Mouse (Mus musculus) spleen, adult 2 months (tissue): ENCODE results near the gene Armc6.

Experiments used
- CTCF ChIP-seq: fragments of 200-500 bp; IDR thresholded peaks from 2 replicates; pipeline ENCODE4 v1.5.1; 2011; ENCODE audit warnings: mild to moderate bottlenecking, inconsistent platforms; ENCODE audit not compliant: insufficient read depth, insufficient read length, insufficient replicate concordance; ENCODE audit errors: extremely low read depth
- POLR2A ChIP-seq: fragments of 200-500 bp; IDR thresholded peaks from 2 replicates; pipeline ENCODE4 v1.6.1; 2011; ENCODE audit warnings: low read depth, low read length, inconsistent platforms

DNA sequence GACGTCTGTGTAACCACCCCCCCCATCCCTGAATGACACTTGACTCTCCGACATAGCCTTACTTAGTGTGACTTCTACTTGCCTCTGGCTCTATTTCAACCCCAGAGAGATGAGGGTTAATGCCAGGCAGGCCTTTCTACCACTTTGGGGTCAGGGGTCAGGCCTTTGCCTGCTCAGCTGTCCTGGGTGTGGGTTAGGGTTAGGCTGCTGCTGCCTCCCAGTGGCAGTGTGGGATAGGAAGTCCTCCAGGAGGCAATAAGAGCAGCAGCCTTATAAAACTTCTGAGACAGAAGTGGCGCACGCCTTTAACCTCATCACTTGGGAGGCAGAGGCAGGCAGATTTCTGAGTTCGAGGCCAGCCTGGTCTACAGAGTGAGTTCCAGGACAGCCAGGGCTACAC is 6.4 kb upstream of the Armc6 start:
- TF ChIP-seq CTCF: no peak
- TF ChIP-seq POLR2A: no peak
